Comparison of ENCODE assay signal across 15 mouse cellular contexts in the genomic region with DNA sequence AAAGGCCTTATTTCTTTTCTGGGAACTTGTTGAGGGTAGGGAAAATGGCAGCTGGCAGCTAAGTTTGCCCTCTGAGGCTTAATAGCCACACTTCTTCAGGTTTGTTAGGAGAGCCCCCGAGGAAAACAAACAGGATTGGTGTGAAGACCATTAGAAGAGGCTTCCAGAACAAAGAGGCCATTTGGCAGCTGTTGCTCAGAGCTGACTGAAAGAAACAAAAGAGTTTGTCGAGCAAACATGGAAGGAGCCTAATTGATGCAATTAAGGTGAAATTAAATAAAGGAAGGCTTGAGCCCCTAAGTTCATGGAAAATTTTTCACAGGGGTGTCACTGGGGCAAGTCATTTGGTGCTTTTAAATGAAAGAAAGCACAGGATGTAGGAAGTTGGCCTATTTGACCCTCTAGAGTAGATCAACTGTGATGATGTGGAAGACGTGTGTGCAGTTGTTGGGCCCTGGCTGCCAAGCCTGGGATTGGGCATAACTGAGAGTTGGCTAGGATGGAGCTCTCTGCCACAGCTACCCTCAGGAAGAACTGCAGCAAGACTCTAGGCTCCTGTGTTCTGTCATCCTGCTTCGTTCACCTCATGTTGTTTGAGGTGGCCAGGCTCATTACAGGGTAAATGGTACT.
"Had no signal": no experiment of that assay in that cellular context is flagged by ENCODE, and none has a peak within 500 bp of the region (broad histone marks: within the 10 kb centered on the region; RNA-seq: fewer than 3 reads in every experiment).

No protein-coding gene starts in this region.

- DNase-seq: kidney, postnatal 10 days; lung, embryonic 14.5 days; lung, postnatal 10 days; lung, postnatal 4 days; midbrain, embryonic 14.5 days; right cerebral cortex, postnatal 4 days; spleen, adult 18-20 months; thymus, adult 18-20 months; thymus, postnatal 25 days had no signal

- H3K9me3 ChIP-seq: limb, embryonic 15.5 days; liver, embryonic 12.5 days; midbrain, embryonic 10.5 days; neural tube, embryonic 15.5 days had no signal

- H3K4me3 ChIP-seq: left cerebral cortex, adult 2 months; limb, embryonic 15.5 days; liver, embryonic 12.5 days; midbrain, embryonic 10.5 days; myocyte; neural tube, embryonic 15.5 days had no signal

- H3K36me3 ChIP-seq: limb, embryonic 15.5 days; liver, embryonic 12.5 days; midbrain, embryonic 10.5 days; neural tube, embryonic 15.5 days had no signal

- H3K27me3 ChIP-seq: limb, embryonic 15.5 days; liver, embryonic 12.5 days; neural tube, embryonic 15.5 days had no signal

- H3K9ac ChIP-seq: limb, embryonic 15.5 days; liver, embryonic 12.5 days; lung, embryonic 14.5 days; neural tube, embryonic 15.5 days had no signal

- ATAC-seq: liver, embryonic 12.5 days had no signal

- H3K4me1 ChIP-seq: limb, embryonic 15.5 days; liver, embryonic 12.5 days; midbrain, embryonic 10.5 days; neural tube, embryonic 15.5 days had no signal

- H3K4me2 ChIP-seq: limb, embryonic 15.5 days; liver, embryonic 12.5 days; lung, embryonic 14.5 days; neural tube, embryonic 15.5 days had no signal

- H3K27ac ChIP-seq: left cerebral cortex, adult 2 months; limb, embryonic 15.5 days; liver, embryonic 12.5 days; midbrain, embryonic 10.5 days; neural tube, embryonic 15.5 days had no signal
